Mouse (Mus musculus) layer of hippocampus, postnatal 10 days (tissue): ENCODE measurements around the gene Crygb. TPM values are rescaled to one million over a fixed set of nuclear protein-coding genes. Genes with fewer than 3 reads are reported as not detected.

Experiments
- DNase-seq, 2 experiments: peaks; one replicate each; pipeline ENCODE4 v3.0.0; 2021; ENCODE audit warnings: low spot score in 2 of 2
- long read RNA-seq: library from polyadenylated mRNA; stranded (forward); transcript quantifications from one replicate; pipeline ENCODE4 v2.0.0, GENCODE M21; 2023
- total RNA-seq, 2 experiments: library from RNA; stranded (reverse); gene quantifications; 2 replicates each; pipeline ENCODE4 v1.2.3; 2021

Crygb gene
- not detected for total RNA-seq
- long read RNA-seq: 0 reads

GRCm38 (mm10) chr1:65082188-65082587 is at the start of gene Crygb:
Gene Crygb, minus strand, starts transcription at chr1:65082288.
- no peak for DNase-seq

- DNase-seq: no peak
Measured at GRCm38 (mm10) chr1:65131671-65132070, 49.6 kb upstream of the Crygb start.

GRCm38 (mm10) chr1:65130226-65130625 is 48.1 kb upstream of the Crygb start:
- no peak for DNase-seq

- DNase-seq: no peak
Measured at GRCm38 (mm10) chr1:65129634-65130180, 47.6 kb upstream of the Crygb start.

- DNase-seq: peak; percentile 18 to 45
Measured at GRCm38 (mm10) chr1:65122574-65123372, 40.7 kb upstream of the Crygb start, which contains the start of gene D630023F18Rik. Gene D630023F18Rik, minus strand, starts transcription at chr1:65123214.

GRCm38 (mm10) chr1:65119438-65119837 is 37.4 kb upstream of the Crygb start, which contains the start of gene Gm28845:
Gene Gm28845, minus strand, starts transcription at chr1:65119558.
- DNase-seq: no peak

GRCm38 (mm10) chr1:65118150-65118913 is 36.2 kb upstream of the Crygb start:
- no peak for DNase-seq

- DNase-seq: no peak
Measured at GRCm38 (mm10) chr1:65113536-65114172, 31.6 kb upstream of the Crygb start.

GRCm38 (mm10) chr1:65112807-65113196 is 30.7 kb upstream of the Crygb start:
- no peak for DNase-seq

GRCm38 (mm10) chr1:65112031-65112806 is 30.1 kb upstream of the Crygb start:
- DNase-seq: peak; percentile 76 to 79

GRCm38 (mm10) chr1:65109756-65110435 is 27.8 kb upstream of the Crygb start:
- no peak for DNase-seq

GRCm38 (mm10) chr1:65109196-65109595 is 27.1 kb upstream of the Crygb start:
- no peak for DNase-seq

- no peak for DNase-seq
Measured at GRCm38 (mm10) chr1:65107654-65108279, 25.7 kb upstream of the Crygb start.

GRCm38 (mm10) chr1:65103273-65103672 is 21.2 kb upstream of the Crygb start, which contains the start of gene Cryga:
Gene Cryga, minus strand, starts transcription at chr1:65103373.
- no peak for DNase-seq

- no peak for DNase-seq
Measured at GRCm38 (mm10) chr1:65096953-65097352, 14.9 kb upstream of the Crygb start.

GRCm38 (mm10) chr1:65091566-65091965 is 9.5 kb upstream of the Crygb start:
- no peak for DNase-seq

- DNase-seq: no peak
Measured at GRCm38 (mm10) chr1:65090370-65090769, 8.3 kb upstream of the Crygb start.

- DNase-seq: no peak
Measured at GRCm38 (mm10) chr1:65088567-65089356, 6.7 kb upstream of the Crygb start.

- no peak for DNase-seq
Measured at GRCm38 (mm10) chr1:65075607-65076006, 6.5 kb downstream of the Crygb start.
